Mouse (Mus musculus): ENCODE data around the gene Ptprt. TPM values are rescaled to one million over a fixed set of nuclear protein-coding genes. Genes with fewer than 3 reads are reported as not detected.

Ptprt gene
- polyA plus RNA-seq, 1 experiment from 2014 or later, result 0.66 TPM

GRCm38 (mm10) chr2:162001016-162001415 lies 659.9 kb downstream of the Ptprt start:
- WGBS (ENCODE audit: insufficient replicate concordance), result 61% methylated on average over 7 of the region's 7 CpGs
- H3K27ac ChIP-seq (ENCODE audit: low read depth, low read length), result no peak overlapping the region
- no peaks in the 10 kb centered on the region for H3K36me3 ChIP-seq (ENCODE audit: control insufficient read depth, insufficient read depth, low read length)
- H3K4me3 ChIP-seq (ENCODE audit: low read depth, low read length), result no peak overlapping the region
- no peaks in the 10 kb centered on the region for H3K9me3 ChIP-seq (replicated peaks; ENCODE audit: control insufficient read depth, low read length)
- H3K4me2 ChIP-seq, result no peak overlapping the region
- H3K9ac ChIP-seq (ENCODE audit: low read depth, low read length), result no peak overlapping the region
- ATAC-seq (replicated peaks; ENCODE audit: insufficient number of reproducible peaks, low FRiP score, low TSS enrichment), result no peak
- no peaks in the 10 kb centered on the region for H3K4me1 ChIP-seq (ENCODE audit: control insufficient read depth, insufficient read depth, low read length)
- no peaks in the 10 kb centered on the region for H3K27me3 ChIP-seq (ENCODE audit: control insufficient read depth, insufficient read depth, low read length)

- no peaks in the 10 kb centered on the region for H3K4me1 ChIP-seq (ENCODE audit: control insufficient read depth, insufficient read depth, low read length)
- H3K27me3 ChIP-seq (ENCODE audit: control insufficient read depth, insufficient read depth, low read length), result no peaks in the 10 kb centered on the region
- H3K27ac ChIP-seq (ENCODE audit: low read depth, low read length), result no peak overlapping the region
- H3K9ac ChIP-seq (ENCODE audit: low read depth, low read length), result no peak overlapping the region
- H3K4me2 ChIP-seq, result no peak overlapping the region
- H3K9me3 ChIP-seq (replicated peaks; ENCODE audit: control insufficient read depth, low read length), result no peaks in the 10 kb centered on the region
- no peak overlapping the region for H3K4me3 ChIP-seq (ENCODE audit: low read depth, low read length)
- 73% methylated on average over 3 of the region's 3 CpGs for WGBS (ENCODE audit: insufficient replicate concordance)
- H3K36me3 ChIP-seq (ENCODE audit: control insufficient read depth, insufficient read depth, low read length), result no peaks in the 10 kb centered on the region
- no peak for ATAC-seq (replicated peaks; ENCODE audit: insufficient number of reproducible peaks, low FRiP score, low TSS enrichment)
Observed at GRCm38 (mm10) chr2:161982311-161982710, 678.6 kb downstream of the Ptprt start.

GRCm38 (mm10) chr2:161961179-161962163 lies 699.5 kb downstream of the Ptprt start:
- no peak for ATAC-seq (replicated peaks; ENCODE audit: insufficient number of reproducible peaks, low FRiP score, low TSS enrichment)
- 80% methylated on average over 7 of the region's 7 CpGs for WGBS (ENCODE audit: insufficient replicate concordance)
- Histone ChIP-seq H3K9ac (ENCODE audit: low read depth, low read length) (no peak overlapping the region), H3K4me1 (ENCODE audit: control insufficient read depth, insufficient read depth, low read length) (no peaks in the 10 kb centered on the region), H3K9me3 (replicated peaks; ENCODE audit: control insufficient read depth, low read length) (no peaks in the 10 kb centered on the region), H3K36me3 (ENCODE audit: control insufficient read depth, insufficient read depth, low read length) (no peaks in the 10 kb centered on the region), H3K4me2 (no peak overlapping the region), H3K27me3 (ENCODE audit: control insufficient read depth, insufficient read depth, low read length) (no peaks in the 10 kb centered on the region), H3K4me3 (ENCODE audit: low read depth, low read length) (no peak overlapping the region), H3K27ac (ENCODE audit: low read depth, low read length) (no peak overlapping the region)

- Histone ChIP-seq H3K9me3 (replicated peaks; ENCODE audit: control insufficient read depth, low read length) (no peaks in the 10 kb centered on the region), H3K4me3 (ENCODE audit: low read depth, low read length) (no peak overlapping the region), H3K36me3 (ENCODE audit: control insufficient read depth, insufficient read depth, low read length) (no peaks in the 10 kb centered on the region), H3K27ac (ENCODE audit: low read depth, low read length) (no peak overlapping the region), H3K4me1 (ENCODE audit: control insufficient read depth, insufficient read depth, low read length) (no peaks in the 10 kb centered on the region), H3K9ac (ENCODE audit: low read depth, low read length) (no peak overlapping the region), H3K4me2 (no peak overlapping the region), H3K27me3 (ENCODE audit: control insufficient read depth, insufficient read depth, low read length) (no peaks in the 10 kb centered on the region)
- ATAC-seq (replicated peaks; ENCODE audit: insufficient number of reproducible peaks, low FRiP score, low TSS enrichment), result no peak
- WGBS (ENCODE audit: insufficient replicate concordance), result 86% methylated on average over 6 of the region's 6 CpGs
Observed at GRCm38 (mm10) chr2:161945424-161945823, 715.5 kb downstream of the Ptprt start.

- 75% methylated on average over 4 of the region's 4 CpGs for WGBS (ENCODE audit: insufficient replicate concordance)
- Histone ChIP-seq H3K27ac (ENCODE audit: low read depth, low read length) (no peak overlapping the region), H3K4me2 (no peak overlapping the region), H3K4me3 (ENCODE audit: low read depth, low read length) (no peak overlapping the region), H3K36me3 (ENCODE audit: control insufficient read depth, insufficient read depth, low read length) (no peaks in the 10 kb centered on the region), H3K4me1 (ENCODE audit: control insufficient read depth, insufficient read depth, low read length) (no peaks in the 10 kb centered on the region), H3K9ac (ENCODE audit: low read depth, low read length) (no peak overlapping the region), H3K27me3 (ENCODE audit: control insufficient read depth, insufficient read depth, low read length) (no peaks in the 10 kb centered on the region), H3K9me3 (replicated peaks; ENCODE audit: control insufficient read depth, low read length) (no peaks in the 10 kb centered on the region)
- ATAC-seq (replicated peaks; ENCODE audit: insufficient number of reproducible peaks, low FRiP score, low TSS enrichment), result no peak
Observed at GRCm38 (mm10) chr2:161944689-161945088, 716.3 kb downstream of the Ptprt start.

- Histone ChIP-seq H3K9me3 (replicated peaks; ENCODE audit: control insufficient read depth, low read length) (no peaks in the 10 kb centered on the region), H3K4me3 (ENCODE audit: low read depth, low read length) (no peak overlapping the region), H3K36me3 (ENCODE audit: control insufficient read depth, insufficient read depth, low read length) (no peaks in the 10 kb centered on the region), H3K27ac (ENCODE audit: low read depth, low read length) (no peak overlapping the region), H3K4me1 (ENCODE audit: control insufficient read depth, insufficient read depth, low read length) (no peaks in the 10 kb centered on the region), H3K9ac (ENCODE audit: low read depth, low read length) (no peak overlapping the region), H3K27me3 (ENCODE audit: control insufficient read depth, insufficient read depth, low read length) (no peaks in the 10 kb centered on the region), H3K4me2 (no peak overlapping the region)
- 74% methylated on average over 2 of the region's 2 CpGs for WGBS (ENCODE audit: insufficient replicate concordance)
- no peak for ATAC-seq (replicated peaks; ENCODE audit: insufficient number of reproducible peaks, low FRiP score, low TSS enrichment)
Observed at GRCm38 (mm10) chr2:161941991-161942390, 719.0 kb downstream of the Ptprt start.

DNA sequence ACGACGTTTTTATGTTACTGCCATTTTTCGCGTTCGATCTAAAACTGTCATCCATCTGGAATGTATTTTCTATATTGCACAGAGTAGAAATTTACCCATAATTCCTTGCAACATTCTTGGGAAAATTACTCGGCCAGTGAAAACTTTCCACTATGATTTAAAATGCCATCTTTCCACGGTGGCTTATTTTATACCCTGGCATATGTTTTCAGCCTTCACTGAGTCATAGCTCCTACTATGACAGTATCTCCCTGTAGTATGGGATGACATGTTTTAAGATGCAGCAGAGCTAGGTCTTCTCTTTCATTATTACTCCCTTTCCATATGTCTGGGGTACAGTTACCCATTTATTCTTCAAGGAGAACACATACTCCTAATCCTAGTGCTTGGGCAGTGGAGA lies 753.7 kb downstream of the Ptprt start:
- no peak overlapping the region for H3K9ac ChIP-seq (ENCODE audit: low read depth, low read length)
- no peaks in the 10 kb centered on the region for H3K9me3 ChIP-seq (replicated peaks; ENCODE audit: control insufficient read depth, low read length)
- no peak overlapping the region for H3K27ac ChIP-seq (ENCODE audit: low read depth, low read length)
- no peak overlapping the region for H3K4me2 ChIP-seq
- no peak overlapping the region for H3K4me3 ChIP-seq (ENCODE audit: low read depth, low read length)
- H3K36me3 ChIP-seq (ENCODE audit: control insufficient read depth, insufficient read depth, low read length), result no peaks in the 10 kb centered on the region
- WGBS (ENCODE audit: insufficient replicate concordance), result 89% methylated on average over 7 of the region's 7 CpGs
- no peak for ATAC-seq (replicated peaks; ENCODE audit: insufficient number of reproducible peaks, low FRiP score, low TSS enrichment)
- H3K4me1 ChIP-seq (ENCODE audit: control insufficient read depth, insufficient read depth, low read length), result no peaks in the 10 kb centered on the region
- no peaks in the 10 kb centered on the region for H3K27me3 ChIP-seq (ENCODE audit: control insufficient read depth, insufficient read depth, low read length)

DNA sequence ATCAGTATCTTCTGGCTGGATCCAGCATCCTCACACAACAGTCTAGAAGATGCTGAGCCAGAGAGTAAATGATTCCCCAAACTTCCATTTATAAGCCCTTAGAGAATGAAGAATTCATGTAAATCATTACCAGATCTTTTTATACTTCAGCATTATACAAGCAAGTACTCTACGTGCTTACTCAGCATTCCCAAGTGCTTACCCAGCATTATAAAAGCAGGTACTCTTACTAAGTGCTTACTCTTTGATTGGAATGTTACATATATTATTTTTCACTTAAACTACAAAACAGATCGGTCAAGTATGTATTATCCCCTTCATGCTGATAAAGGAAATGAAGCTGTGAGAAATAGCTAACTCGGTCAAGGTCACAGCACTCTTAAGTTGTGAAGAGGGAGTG lies 758.8 kb downstream of the Ptprt start:
- Histone ChIP-seq H3K27me3 (ENCODE audit: control insufficient read depth, insufficient read depth, low read length) (no peaks in the 10 kb centered on the region), H3K36me3 (ENCODE audit: control insufficient read depth, insufficient read depth, low read length) (no peaks in the 10 kb centered on the region), H3K4me2 (no peak overlapping the region), H3K9me3 (replicated peaks; ENCODE audit: control insufficient read depth, low read length) (no peaks in the 10 kb centered on the region), H3K4me3 (ENCODE audit: low read depth, low read length) (no peak overlapping the region), H3K9ac (ENCODE audit: low read depth, low read length) (no peak overlapping the region), H3K4me1 (ENCODE audit: control insufficient read depth, insufficient read depth, low read length) (no peaks in the 10 kb centered on the region), H3K27ac (ENCODE audit: low read depth, low read length) (no peak overlapping the region)
- 71% methylated on average over 3 of the region's 3 CpGs for WGBS (ENCODE audit: insufficient replicate concordance)
- ATAC-seq (replicated peaks; ENCODE audit: insufficient number of reproducible peaks, low FRiP score, low TSS enrichment), result no peak

DNA sequence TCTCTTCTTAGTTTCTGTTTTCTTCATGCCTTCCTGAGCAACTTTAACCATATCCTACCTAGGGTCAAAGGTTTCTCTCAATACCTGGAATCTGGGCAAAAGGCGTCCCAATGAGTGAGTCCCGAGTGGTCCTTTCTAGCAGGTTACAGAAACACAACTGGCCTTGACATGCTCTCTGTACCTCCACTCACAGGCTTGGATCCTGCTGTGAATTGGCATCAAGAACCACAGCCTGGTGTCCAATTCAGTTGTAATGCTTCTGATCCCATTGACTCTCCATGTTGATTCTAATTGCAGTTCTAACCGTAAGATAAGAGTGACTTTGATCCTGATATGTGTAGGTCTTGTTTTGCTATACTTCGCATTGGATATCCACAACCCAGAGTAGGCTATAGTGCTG lies 776.5 kb downstream of the Ptprt start:
- Histone ChIP-seq H3K36me3 (ENCODE audit: control insufficient read depth, insufficient read depth, low read length) (no peaks in the 10 kb centered on the region), H3K4me1 (ENCODE audit: control insufficient read depth, insufficient read depth, low read length) (no peaks in the 10 kb centered on the region), H3K9me3 (replicated peaks; ENCODE audit: control insufficient read depth, low read length) (no peaks in the 10 kb centered on the region), H3K4me2 (no peak overlapping the region), H3K9ac (ENCODE audit: low read depth, low read length) (no peak overlapping the region), H3K27me3 (ENCODE audit: control insufficient read depth, insufficient read depth, low read length) (no peaks in the 10 kb centered on the region), H3K4me3 (ENCODE audit: low read depth, low read length) (no peak overlapping the region), H3K27ac (ENCODE audit: low read depth, low read length) (no peak overlapping the region)
- ATAC-seq (replicated peaks; ENCODE audit: insufficient number of reproducible peaks, low FRiP score, low TSS enrichment), result no peak
- WGBS (ENCODE audit: insufficient replicate concordance), result 85% methylated on average over 4 of the region's 4 CpGs

All from heart, embryonic 11.5 days (tissue).